Mouse (Mus musculus) bone marrow macrophage, adult 2 months (primary cell): ENCODE measurements around the gene Kdm4b. TPM values are rescaled to one million over a fixed set of nuclear protein-coding genes. Genes with fewer than 3 reads are reported as not detected.

Source experiments
- H3K27ac ChIP-seq: 2 replicates; pipeline ENCODE4 v1.5.1; 2012; ENCODE audit warnings: low read depth, low read length; ENCODE audit not compliant: insufficient read depth
- H3K4me1 ChIP-seq: 2 replicates; pipeline ENCODE4 v1.6.1; 2012; ENCODE audit warnings: low read length; ENCODE audit not compliant: control insufficient read depth, insufficient read depth
- H3K4me3 ChIP-seq: 2 replicates; pipeline ENCODE4 v1.5.1; 2012; ENCODE audit warnings: mild to moderate bottlenecking, low read length, moderate library complexity; ENCODE audit not compliant: insufficient read depth
- CTCF ChIP-seq: IDR thresholded peaks from 2 replicates; pipeline ENCODE4 v1.5.1; 2012; ENCODE audit warnings: low read depth, mild to moderate bottlenecking, low read length, moderate library complexity
- POLR2A ChIP-seq: IDR thresholded peaks from 2 replicates; pipeline ENCODE4 v1.6.1; 2012; ENCODE audit warnings: mild to moderate bottlenecking, low read depth, low read length, borderline replicate concordance
- polyA plus RNA-seq: library from polyadenylated mRNA; stranded (reverse); fragments of >200 nt; gene quantifications from 2 replicates; pipeline ENCODE4 v1.2.4, GENCODE M21; 2012; ENCODE audit not compliant: missing spikeins, insufficient read depth, insufficient read length

Kdm4b gene
- polyA plus RNA-seq, 1 experiment = 17.3 TPM

- no peak overlapping the region for H3K4me3 ChIP-seq
- TF ChIP-seq CTCF = no peak
- TF ChIP-seq POLR2A = no peak
- no peak overlapping the region for H3K27ac ChIP-seq
- peaks cover 3% of the 10 kb centered on the region; the same call in 1 of the 2 replicates for H3K4me1 ChIP-seq
Observed at GRCm38 (mm10) chr17:56298238-56298637, 27.6 kb upstream of the Kdm4b start.

- no peak within 1 kb of the TSS for H3K27ac ChIP-seq
- no peak within 1 kb of the TSS for H3K4me3 ChIP-seq
- TF ChIP-seq CTCF (no peak), POLR2A (no peak)
- peaks cover 6% of the 10 kb centered on the region for H3K4me1 ChIP-seq
Observed at GRCm38 (mm10) chr17:56300186-56300585, 25.7 kb upstream of the Kdm4b start, which contains the start of gene Arrdc5. Gene Arrdc5 (minus strand): TSS chr17:56300286.

- TF ChIP-seq CTCF (no peak), POLR2A (no peak)
- Histone ChIP-seq H3K4me1 (peaks cover 6% of the 10 kb centered on the region), H3K4me3 (no peak overlapping the region), H3K27ac (no peak overlapping the region)
Observed at GRCm38 (mm10) chr17:56302363-56302996, 23.4 kb upstream of the Kdm4b start.

GRCm38 (mm10) chr17:56303160-56303846, 22.6 kb upstream of the Kdm4b start, which contains the start of gene Uhrf1:
Gene Uhrf1 (plus strand): TSS chr17:56303321.
- H3K4me1 ChIP-seq = peaks cover 6% of the 10 kb centered on the region
- TF ChIP-seq CTCF (no peak), POLR2A (no peak)
- peak within 1 kb of the TSS; percentile 66 for H3K27ac ChIP-seq
- peak within 1 kb of the TSS; percentile 85 for H3K4me3 ChIP-seq

GRCm38 (mm10) chr17:56303847-56304586, 21.8 kb upstream of the Kdm4b start:
- peak overlapping the region; percentile 66 for H3K27ac ChIP-seq
- peaks cover 6% of the 10 kb centered on the region for H3K4me1 ChIP-seq
- peak overlapping the region; percentile 85 for H3K4me3 ChIP-seq
- no peak for TF ChIP-seq POLR2A
- TF ChIP-seq CTCF = no peak

- no peak for TF ChIP-seq POLR2A
- no peak for TF ChIP-seq CTCF
- Histone ChIP-seq H3K4me1 (peaks cover 6% of the 10 kb centered on the region), H3K4me3 (peak overlapping the region; percentile 85), H3K27ac (no peak overlapping the region)
Observed at GRCm38 (mm10) chr17:56304718-56305117, 21.1 kb upstream of the Kdm4b start.

- Histone ChIP-seq H3K27ac (no peak overlapping the region), H3K4me1 (peaks cover 6% of the 10 kb centered on the region), H3K4me3 (peak overlapping the region; percentile 85; the same call in 1 of the 2 replicates)
- no peak for TF ChIP-seq CTCF
- TF ChIP-seq POLR2A = no peak
Observed at GRCm38 (mm10) chr17:56305156-56305555, 20.7 kb upstream of the Kdm4b start.

- H3K4me1 ChIP-seq = peaks cover 6% of the 10 kb centered on the region
- no peak overlapping the region for H3K4me3 ChIP-seq
- TF ChIP-seq CTCF (no peak), POLR2A (no peak)
- no peak overlapping the region for H3K27ac ChIP-seq
Observed at GRCm38 (mm10) chr17:56305826-56306225, 20.0 kb upstream of the Kdm4b start.

GRCm38 (mm10) chr17:56308088-56308487, 17.8 kb upstream of the Kdm4b start:
- no peak for TF ChIP-seq POLR2A
- TF ChIP-seq CTCF = no peak
- Histone ChIP-seq H3K4me1 (peaks cover 3% of the 10 kb centered on the region), H3K27ac (no peak overlapping the region), H3K4me3 (no peak overlapping the region)
